Mouse (Mus musculus): ENCODE measurements around the gene Atp1a2. TPM values are rescaled to one million over a fixed set of nuclear protein-coding genes. Genes with fewer than 3 reads are reported as not detected.

The Atp1a2 gene
- polyA plus RNA-seq, 1 experiment from 2014 or later = 12.9 TPM

DNA sequence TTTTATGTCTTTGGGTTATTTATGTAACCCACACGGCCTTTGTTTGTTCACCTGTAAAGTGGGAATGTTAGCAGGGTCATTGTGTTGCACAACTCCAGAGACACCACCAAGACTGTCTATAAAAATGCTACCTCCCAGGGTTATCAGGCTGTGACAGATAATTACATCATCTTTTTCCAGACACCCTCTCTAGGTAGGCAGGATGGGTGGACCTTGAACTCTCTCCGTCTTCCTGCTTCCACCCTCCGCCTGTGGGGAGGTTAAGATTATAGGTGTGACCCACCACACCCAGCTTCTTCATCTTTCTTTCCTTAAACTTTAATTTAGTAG lies 8.3 kb downstream of the Atp1a2 start:
- ATAC-seq (no peak), DNase-seq (ENCODE audit: low spot score) (no peak)
- no peak overlapping the region for H3K27ac ChIP-seq (ENCODE audit: low read depth, low read length)
- no peak overlapping the region for H3K4me2 ChIP-seq (ENCODE audit: low read length)
- peaks cover 8% of the 10 kb centered on the region; the same call in 1 of the 2 replicates for H3K36me3 ChIP-seq (ENCODE audit: control insufficient read depth, insufficient read depth, low read length)
- WGBS = 90% methylated on average over 3 of the region's 3 CpGs
- no peaks in the 10 kb centered on the region for H3K27me3 ChIP-seq (replicated peaks; ENCODE audit: control insufficient read depth, insufficient read depth, low read length)
- no peaks in the 10 kb centered on the region for H3K9me3 ChIP-seq (replicated peaks; ENCODE audit: control insufficient read depth, low read length)
- no peak overlapping the region for H3K9ac ChIP-seq (ENCODE audit: low read length)
- H3K4me3 ChIP-seq (ENCODE audit: low read depth, low read length) = no peak overlapping the region
- H3K4me1 ChIP-seq (ENCODE audit: control insufficient read depth, insufficient read depth, low read length) = peaks cover under 1% of the 10 kb centered on the region; the same call in 1 of the 2 replicates

DNA sequence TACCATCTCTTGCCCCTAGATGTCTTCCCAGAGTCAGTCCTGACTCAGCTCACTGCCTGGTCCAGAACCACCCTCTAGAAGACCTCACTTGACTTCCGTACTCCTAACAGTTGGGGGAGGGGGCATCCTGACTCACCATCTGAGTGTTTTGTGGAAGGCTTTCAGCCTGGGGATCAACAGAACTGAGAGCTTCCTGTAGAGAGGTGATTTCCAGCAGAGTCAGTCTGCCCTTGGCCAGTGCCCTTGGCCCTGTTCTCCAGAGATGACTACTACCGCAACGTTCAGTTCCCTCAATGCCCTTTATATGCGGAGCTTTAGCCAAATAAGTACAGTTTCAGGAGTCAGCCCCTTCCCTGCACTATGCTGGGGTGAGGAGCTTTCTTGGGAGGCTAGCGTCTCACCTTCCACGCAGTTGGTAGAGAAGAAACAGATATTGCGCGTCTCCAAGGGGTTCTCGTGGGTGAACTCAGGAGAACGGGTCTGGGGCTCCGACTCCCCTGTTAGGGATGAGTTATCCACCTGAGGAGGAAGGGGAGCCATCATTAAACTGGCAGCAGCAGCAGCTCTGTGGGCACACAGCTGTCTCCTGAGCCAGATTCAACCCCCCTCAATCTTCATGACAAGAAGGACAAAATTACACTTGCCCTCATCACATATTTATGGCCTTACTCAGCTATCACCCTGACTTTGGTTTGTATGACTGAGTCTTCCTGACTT lies 8.8 kb downstream of the Atp1a2 start:
- no peaks in the 10 kb centered on the region for H3K9me3 ChIP-seq (replicated peaks; ENCODE audit: control insufficient read depth, low read length)
- H3K36me3 ChIP-seq (ENCODE audit: control insufficient read depth, insufficient read depth, low read length) = peaks cover 8% of the 10 kb centered on the region; the same call in 1 of the 2 replicates
- WGBS = 90% methylated on average over 11 of the region's 11 CpGs
- no peak overlapping the region for H3K9ac ChIP-seq (ENCODE audit: low read length)
- no peak overlapping the region for H3K27ac ChIP-seq (ENCODE audit: low read depth, low read length)
- ATAC-seq = no peak
- no peak for DNase-seq (ENCODE audit: low spot score)
- H3K4me2 ChIP-seq (ENCODE audit: low read length) = no peak overlapping the region
- H3K27me3 ChIP-seq (replicated peaks; ENCODE audit: control insufficient read depth, insufficient read depth, low read length) = no peaks in the 10 kb centered on the region
- H3K4me3 ChIP-seq (ENCODE audit: low read depth, low read length) = no peak overlapping the region
- no peaks in the 10 kb centered on the region for H3K4me1 ChIP-seq (ENCODE audit: control insufficient read depth, insufficient read depth, low read length)

DNA sequence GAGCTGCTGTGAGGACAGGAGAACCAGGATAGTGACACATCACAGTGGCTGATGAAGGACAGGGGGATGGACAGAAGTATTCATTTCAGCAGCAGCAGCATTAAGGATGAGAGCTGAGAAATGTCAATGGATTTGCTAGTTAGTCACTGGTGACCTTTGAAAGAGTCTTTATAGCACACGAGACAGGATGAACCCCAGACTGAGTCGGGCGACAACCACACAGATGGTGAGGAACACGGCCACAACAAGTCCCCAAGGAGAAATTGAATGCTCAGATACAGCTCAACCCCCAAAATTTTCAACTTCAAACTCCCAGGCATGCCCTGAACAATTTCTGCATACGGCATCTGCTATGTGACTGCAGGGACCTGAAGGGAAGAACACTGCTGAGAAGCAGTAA lies 11.1 kb downstream of the Atp1a2 start:
- Histone ChIP-seq H3K36me3 (ENCODE audit: control insufficient read depth, insufficient read depth, low read length) (peaks cover 8% of the 10 kb centered on the region; the same call in 1 of the 2 replicates), H3K9ac (ENCODE audit: low read length) (no peak overlapping the region), H3K4me1 (ENCODE audit: control insufficient read depth, insufficient read depth, low read length) (no peaks in the 10 kb centered on the region), H3K9me3 (replicated peaks; ENCODE audit: control insufficient read depth, low read length) (no peaks in the 10 kb centered on the region), H3K27me3 (replicated peaks; ENCODE audit: control insufficient read depth, insufficient read depth, low read length) (no peaks in the 10 kb centered on the region), H3K27ac (ENCODE audit: low read depth, low read length) (no peak overlapping the region), H3K4me2 (ENCODE audit: low read length) (no peak overlapping the region), H3K4me3 (ENCODE audit: low read depth, low read length) (no peak overlapping the region)
- 89% methylated on average over 5 of the region's 5 CpGs for WGBS
- ATAC-seq = no peak
- no peak for DNase-seq (ENCODE audit: low spot score)

GRCm38 (mm10) chr1:172284221-172284620 lies 13.6 kb downstream of the Atp1a2 start:
- no peak overlapping the region for H3K27ac ChIP-seq (ENCODE audit: low read depth, low read length)
- H3K36me3 ChIP-seq (ENCODE audit: control insufficient read depth, insufficient read depth, low read length) = peaks cover 6% of the 10 kb centered on the region; the same call in 1 of the 2 replicates
- H3K4me1 ChIP-seq (ENCODE audit: control insufficient read depth, insufficient read depth, low read length) = no peaks in the 10 kb centered on the region
- H3K4me2 ChIP-seq (ENCODE audit: low read length) = no peak overlapping the region
- no peaks in the 10 kb centered on the region for H3K27me3 ChIP-seq (replicated peaks; ENCODE audit: control insufficient read depth, insufficient read depth, low read length)
- no peak overlapping the region for H3K4me3 ChIP-seq (ENCODE audit: low read depth, low read length)
- 91% methylated on average over 14 of the region's 14 CpGs for WGBS
- H3K9ac ChIP-seq (ENCODE audit: low read length) = no peak overlapping the region
- no peak for ATAC-seq
- H3K9me3 ChIP-seq (replicated peaks; ENCODE audit: control insufficient read depth, low read length) = no peaks in the 10 kb centered on the region
- no peak for DNase-seq (ENCODE audit: low spot score)

GRCm38 (mm10) chr1:172283073-172283472 lies 14.8 kb downstream of the Atp1a2 start:
- Histone ChIP-seq H3K9me3 (replicated peaks; ENCODE audit: control insufficient read depth, low read length) (no peaks in the 10 kb centered on the region), H3K4me3 (ENCODE audit: low read depth, low read length) (no peak overlapping the region), H3K36me3 (ENCODE audit: control insufficient read depth, insufficient read depth, low read length) (peaks cover 6% of the 10 kb centered on the region; the same call in 1 of the 2 replicates), H3K4me1 (ENCODE audit: control insufficient read depth, insufficient read depth, low read length) (no peaks in the 10 kb centered on the region), H3K4me2 (ENCODE audit: low read length) (no peak overlapping the region), H3K27ac (ENCODE audit: low read depth, low read length) (no peak overlapping the region), H3K9ac (ENCODE audit: low read length) (no peak overlapping the region), H3K27me3 (replicated peaks; ENCODE audit: control insufficient read depth, insufficient read depth, low read length) (no peaks in the 10 kb centered on the region)
- ATAC-seq (no peak), DNase-seq (ENCODE audit: low spot score) (no peak)
- WGBS = 89% methylated on average over 6 of the region's 6 CpGs

GRCm38 (mm10) chr1:172281522-172282254 lies 16.2 kb downstream of the Atp1a2 start:
- Histone ChIP-seq H3K36me3 (ENCODE audit: control insufficient read depth, insufficient read depth, low read length) (peaks cover 6% of the 10 kb centered on the region; the same call in 1 of the 2 replicates), H3K4me2 (ENCODE audit: low read length) (no peak overlapping the region), H3K27ac (ENCODE audit: low read depth, low read length) (no peak overlapping the region), H3K9me3 (replicated peaks; ENCODE audit: control insufficient read depth, low read length) (no peaks in the 10 kb centered on the region), H3K27me3 (replicated peaks; ENCODE audit: control insufficient read depth, insufficient read depth, low read length) (no peaks in the 10 kb centered on the region), H3K9ac (ENCODE audit: low read length) (no peak overlapping the region), H3K4me3 (ENCODE audit: low read depth, low read length) (no peak overlapping the region), H3K4me1 (ENCODE audit: control insufficient read depth, insufficient read depth, low read length) (no peaks in the 10 kb centered on the region)
- ATAC-seq = no peak
- no peak for DNase-seq (ENCODE audit: low spot score)
- WGBS = 82% methylated on average over 10 of the region's 10 CpGs

DNA sequence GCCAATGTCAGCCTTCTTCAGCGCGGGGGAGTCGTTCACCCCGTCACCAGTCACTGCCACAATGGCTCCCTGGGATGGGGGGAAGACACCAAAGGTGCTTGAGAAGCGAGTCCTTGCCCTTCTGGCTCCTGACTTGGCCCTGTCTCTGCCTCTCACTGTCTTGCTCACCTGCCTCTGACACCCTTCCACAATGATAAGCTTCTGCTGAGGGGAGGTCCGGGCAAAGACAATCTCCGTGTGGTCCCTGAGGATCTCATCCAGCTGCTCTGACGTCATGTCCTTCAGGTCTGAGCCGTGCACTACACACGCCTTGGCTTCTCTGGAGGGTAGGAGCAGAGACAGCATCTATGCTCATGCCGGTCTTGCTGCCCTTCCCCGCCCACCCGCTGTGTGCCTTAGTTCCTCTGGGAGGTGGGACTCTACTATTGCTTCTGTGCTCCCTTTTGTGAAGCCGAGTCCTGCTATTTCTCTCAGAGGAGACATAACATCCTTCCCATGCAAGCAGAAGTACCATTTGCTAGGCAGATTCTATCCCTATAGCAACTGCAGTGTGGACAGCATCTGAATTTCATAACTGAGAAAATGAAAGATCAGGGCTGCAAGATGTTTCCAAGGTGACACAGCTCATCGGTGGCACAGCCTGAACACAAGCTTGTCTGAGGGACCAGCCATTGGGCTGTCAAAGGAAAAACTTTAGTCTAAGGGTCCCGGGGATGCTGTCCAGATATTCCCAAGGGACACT lies 17.9 kb downstream of the Atp1a2 start:
- H3K27me3 ChIP-seq (replicated peaks; ENCODE audit: control insufficient read depth, insufficient read depth, low read length) = no peaks in the 10 kb centered on the region
- no peaks in the 10 kb centered on the region for H3K4me1 ChIP-seq (ENCODE audit: control insufficient read depth, insufficient read depth, low read length)
- DNase-seq (ENCODE audit: low spot score) (no peak), ATAC-seq (no peak)
- no peaks in the 10 kb centered on the region for H3K9me3 ChIP-seq (replicated peaks; ENCODE audit: control insufficient read depth, low read length)
- 84% methylated on average over 16 of the region's 16 CpGs for WGBS
- no peak overlapping the region for H3K9ac ChIP-seq (ENCODE audit: low read length)
- no peak overlapping the region for H3K4me2 ChIP-seq (ENCODE audit: low read length)
- H3K36me3 ChIP-seq (ENCODE audit: control insufficient read depth, insufficient read depth, low read length) = peaks cover 3% of the 10 kb centered on the region; the same call in 1 of the 2 replicates
- no peak overlapping the region for H3K27ac ChIP-seq (ENCODE audit: low read depth, low read length)
- H3K4me3 ChIP-seq (ENCODE audit: low read depth, low read length) = no peak overlapping the region

GRCm38 (mm10) chr1:172278328-172278727 lies 19.5 kb downstream of the Atp1a2 start:
- Histone ChIP-seq H3K27me3 (replicated peaks; ENCODE audit: control insufficient read depth, insufficient read depth, low read length) (no peaks in the 10 kb centered on the region), H3K4me2 (ENCODE audit: low read length) (no peak overlapping the region), H3K9ac (ENCODE audit: low read length) (no peak overlapping the region), H3K9me3 (replicated peaks; ENCODE audit: control insufficient read depth, low read length) (no peaks in the 10 kb centered on the region), H3K4me1 (ENCODE audit: control insufficient read depth, insufficient read depth, low read length) (no peaks in the 10 kb centered on the region), H3K4me3 (ENCODE audit: low read depth, low read length) (no peak overlapping the region), H3K36me3 (ENCODE audit: control insufficient read depth, insufficient read depth, low read length) (no peaks in the 10 kb centered on the region; the same call in 1 of the 2 replicates), H3K27ac (ENCODE audit: low read depth, low read length) (no peak overlapping the region)
- 92% methylated on average over 13 of the region's 13 CpGs for WGBS
- no peak for ATAC-seq
- no peak for DNase-seq (ENCODE audit: low spot score)
